Mouse (Mus musculus) ES-Bruce4 (cell line): ENCODE measurements at regions not wholly inside any gene's neighbourhood (a gene's known extent, or its start where the extent isn't known, plus 50 kb on each side); places are given as distances from the start of the nearest gene placed in this dataset.

Source experiments
- CTCF ChIP-seq: IDR thresholded peaks from one replicate; pipeline ENCODE4 v1.8.1; 2011; ENCODE audit warnings: low read depth, low read length
- EP300 ChIP-seq: IDR thresholded peaks from 2 replicates; pipeline ENCODE4 v1.6.1; 2011; ENCODE audit warnings: low read depth, low read length; ENCODE audit not compliant: insufficient read depth
- POLR2A ChIP-seq: IDR thresholded peaks from one replicate; pipeline ENCODE4 v1.8.1; 2011; ENCODE audit warnings: low read length; ENCODE audit not compliant: insufficient read depth

GRCm38 (mm10) chr6:99785212-99785611, 59.0 kb upstream of the Prok2 start:
- TF ChIP-seq POLR2A (no peak), EP300 (no peak), CTCF (no peak)
